Mouse (Mus musculus) cortical plate, adult 2 months (tissue): Measurements from ENCODE around the gene Dhtkd1.

ENCODE experiments used
- CTCF ChIP-seq: fragments of 200-500 bp; IDR thresholded peaks from 2 replicates; pipeline ENCODE4 v1.5.1; 2011; ENCODE audit warnings: mild to moderate bottlenecking, control low read depth, low read length; ENCODE audit not compliant: insufficient read depth; ENCODE audit errors: extremely low read depth
- POLR2A ChIP-seq: fragments of 200-500 bp; IDR thresholded peaks from 2 replicates; pipeline ENCODE4 v1.6.1; 2011; ENCODE audit warnings: mild to moderate bottlenecking, low read length, control low read depth; ENCODE audit not compliant: insufficient read depth; ENCODE audit errors: extremely low read depth

DNA sequence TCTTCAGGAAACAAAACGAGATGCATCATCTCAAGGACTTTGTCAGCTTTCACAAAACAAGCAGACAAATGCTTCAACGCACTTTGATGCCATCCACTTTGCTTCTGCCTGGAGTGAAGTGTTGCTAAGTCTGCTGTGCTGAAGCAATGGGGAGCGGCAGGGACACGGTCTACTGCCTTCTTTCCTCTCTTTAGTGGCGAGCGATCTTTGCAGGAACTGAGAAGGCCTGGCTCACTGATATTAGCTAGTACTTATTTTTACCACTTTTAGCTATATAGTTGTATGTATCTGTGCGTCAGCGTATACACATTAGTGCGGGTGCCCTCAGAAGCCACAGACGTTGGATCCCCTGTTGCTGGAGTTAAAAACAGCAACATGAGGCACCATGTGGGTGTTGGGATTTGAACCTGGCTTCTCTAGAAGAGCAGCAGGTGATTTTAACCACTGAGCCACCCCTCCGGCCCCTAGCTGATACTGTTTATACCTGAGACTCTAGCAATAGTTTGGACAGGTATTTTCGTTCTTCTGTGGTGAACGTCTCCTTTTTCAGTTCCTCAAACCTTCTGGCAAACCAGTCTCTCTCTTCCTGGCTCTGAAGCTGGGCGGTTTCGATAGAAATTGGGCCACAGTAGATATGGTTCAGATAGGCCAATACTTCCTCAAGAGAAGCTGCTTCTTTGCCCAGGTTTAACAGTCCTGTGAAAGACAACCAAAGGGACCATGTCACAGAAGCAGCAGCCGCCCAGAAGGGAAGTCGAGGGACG is 12.1 kb downstream of the Dhtkd1 start:
- TF ChIP-seq CTCF (no peak), POLR2A (no peak)
